Mouse (Mus musculus) small intestine, adult 2 months (tissue): ENCODE measurements around the gene Zim1.

Source experiments
- CTCF ChIP-seq: fragments of 200-500 bp; IDR thresholded peaks from 2 replicates; pipeline ENCODE4 v1.5.1; 2012; ENCODE audit warnings: low read depth, mild to moderate bottlenecking, control low read depth, inconsistent platforms, low read length, moderate library complexity, mixed read lengths; ENCODE audit not compliant: insufficient replicate concordance, insufficient read length; ENCODE audit errors: extremely low read depth
- POLR2A ChIP-seq: fragments of 200-500 bp; IDR thresholded peaks from 2 replicates; pipeline ENCODE4 v1.6.1; 2012; ENCODE audit warnings: low read depth, mild to moderate bottlenecking, control low read depth, inconsistent platforms, low read length, moderate library complexity

- TF ChIP-seq CTCF, result no peak
- no peak for TF ChIP-seq POLR2A
These were observed 37.6 kb downstream of the Zim1 start for GRCm38 (mm10) chr7:6658606-6659005.
